Mouse (Mus musculus) hindbrain, embryonic 12.5 days (tissue): ENCODE measurements around the gene Nt5m. TPM values are rescaled to one million over a fixed set of nuclear protein-coding genes. Genes with fewer than 3 reads are reported as not detected.
A peak's percentile ranks its signal among the peaks of the same experiment; 100 is the strongest.
"Not testable (repeated sequence)": the region's sequence is repeated elsewhere in the genome, so short reads cannot be mapped to it uniquely, and the experiment has no call there.

Source experiments
- ATAC-seq: fragments of 200-750 bp; cut with Nextera tagmentation; 2 replicates; pipeline ENCODE4 v1.8.0; 2017; ENCODE audit warnings: moderate TSS enrichment; ENCODE audit not compliant: low FRiP score
- H3K27ac ChIP-seq: fragments of 300-500 bp; sonication (generic); 2 replicates; pipeline ENCODE4 v1.5.1; 2016; ENCODE audit warnings: mild to moderate bottlenecking
- H3K27me3 ChIP-seq: fragments of 300-500 bp; sonication (generic); 2 replicates; pipeline ENCODE4 v1.6.1; 2016; ENCODE audit warnings: mild to moderate bottlenecking
- H3K36me3 ChIP-seq: fragments of 300-500 bp; sonication (generic); 2 replicates; pipeline ENCODE4 v1.6.1; 2016; ENCODE audit warnings: mild to moderate bottlenecking
- H3K4me1 ChIP-seq: fragments of 300-500 bp; sonication (generic); 2 replicates; pipeline ENCODE4 v1.6.1; 2016
- H3K4me2 ChIP-seq: fragments of 300-500 bp; sonication (generic); replicated peaks from 2 replicates; pipeline ENCODE4 v1.6.1; 2016; ENCODE audit warnings: mild to moderate bottlenecking
- H3K4me3 ChIP-seq: fragments of 300-500 bp; sonication (generic); 2 replicates; pipeline ENCODE4 v1.5.1; 2016; ENCODE audit warnings: mild to moderate bottlenecking
- H3K9ac ChIP-seq: fragments of 300-500 bp; sonication (generic); 2 replicates; pipeline ENCODE4 v1.6.1; 2016; ENCODE audit warnings: mild to moderate bottlenecking, moderate library complexity
- H3K9me3 ChIP-seq: fragments of 300-500 bp; sonication (generic); replicated peaks from 2 replicates; pipeline ENCODE4 v1.6.1; 2016; ENCODE audit warnings: mild to moderate bottlenecking
- WGBS: fragments of 180-500 bp; shearing (Covaris S2); methylation state at CpG from one replicate; pipeline ENCODE4 v1.1.7; 2016; 5-methylcytosine and 5-hydroxymethylcytosine counted together
- polyA plus RNA-seq: library from polyadenylated mRNA; unstranded; fragments of >200 nt; fragmentation: Nextera tagmentation; extraction: Ambion mirVana; gene quantifications from 2 replicates; pipeline ENCODE4 v1.2.1, GENCODE M21; 2016

The Nt5m gene
- polyA plus RNA-seq, 1 experiment from 2014 or later: 44.1 TPM

GRCm38 (mm10) chr11:59810480-59811158 lies 28.6 kb upstream of the Nt5m start:
- H3K36me3 ChIP-seq: peaks cover 23% of the 10 kb centered on the region
- peak overlapping the region; percentile 85; the same call in 1 of the 2 replicates for H3K9ac ChIP-seq
- H3K9me3 ChIP-seq: no peaks in the 10 kb centered on the region
- peak overlapping the region; percentile 97 for H3K27ac ChIP-seq
- H3K4me1 ChIP-seq: peaks cover 9% of the 10 kb centered on the region
- H3K4me2 ChIP-seq: peak overlapping the region; percentile 85
- 65% methylated on average over 14 of the region's 14 CpGs for WGBS
- ATAC-seq: no peak
- H3K27me3 ChIP-seq: no peaks in the 10 kb centered on the region
- peak overlapping the region; percentile 78 for H3K4me3 ChIP-seq

- no peak overlapping the region for H3K27ac ChIP-seq
- WGBS: 72% methylated on average over 4 of the region's 4 CpGs
Observed at GRCm38 (mm10) chr11:59811211-59811610, 28.0 kb upstream of the Nt5m start.

GRCm38 (mm10) chr11:59813276-59813675 lies 26.0 kb upstream of the Nt5m start:
- H3K9me3 ChIP-seq: no peaks in the 10 kb centered on the region
- no peaks in the 10 kb centered on the region for H3K27me3 ChIP-seq
- no peak overlapping the region for H3K9ac ChIP-seq
- peaks cover 27% of the 10 kb centered on the region for H3K36me3 ChIP-seq
- H3K4me3 ChIP-seq: no peak overlapping the region
- WGBS: 75% methylated on average over 3 of the region's 3 CpGs
- H3K4me2 ChIP-seq: no peak overlapping the region
- peaks cover 9% of the 10 kb centered on the region for H3K4me1 ChIP-seq
- no peak overlapping the region for H3K27ac ChIP-seq
- ATAC-seq: no peak

More at GRCm38 (mm10) chr11:59811211-59811610, 28.0 kb upstream of the Nt5m start:
- Histone ChIP-seq H3K9ac (no peak overlapping the region), H3K27me3 (no peaks in the 10 kb centered on the region), H3K4me1 (peaks cover 9% of the 10 kb centered on the region), H3K4me2 (no peak overlapping the region), H3K4me3 (no peak overlapping the region), H3K9me3 (no peaks in the 10 kb centered on the region), H3K36me3 (peaks cover 24% of the 10 kb centered on the region)
- no peak for ATAC-seq

GRCm38 (mm10) chr11:59814311-59814710 lies 24.9 kb upstream of the Nt5m start:
- WGBS: 78% methylated on average over 1 of the region's 1 CpGs
- H3K4me3 ChIP-seq: no peak overlapping the region
- H3K9ac ChIP-seq: no peak overlapping the region
- H3K9me3 ChIP-seq: no peaks in the 10 kb centered on the region
- no peaks in the 10 kb centered on the region for H3K4me1 ChIP-seq
- H3K36me3 ChIP-seq: peaks cover 38% of the 10 kb centered on the region
- H3K27me3 ChIP-seq: no peaks in the 10 kb centered on the region
- no peak overlapping the region for H3K27ac ChIP-seq
- no peak overlapping the region for H3K4me2 ChIP-seq
- ATAC-seq: no peak

- Histone ChIP-seq H3K9ac (no peak overlapping the region), H3K27ac (no peak overlapping the region), H3K4me1 (no peaks in the 10 kb centered on the region), H3K27me3 (no peaks in the 10 kb centered on the region), H3K9me3 (no peaks in the 10 kb centered on the region), H3K36me3 (peaks cover 43% of the 10 kb centered on the region), H3K4me2 (no peak overlapping the region), H3K4me3 (no peak overlapping the region)
- 90% methylated on average over 6 of the region's 6 CpGs for WGBS
- ATAC-seq: no peak
Observed at GRCm38 (mm10) chr11:59814936-59815335, 24.3 kb upstream of the Nt5m start.

- H3K27me3 ChIP-seq: no peaks in the 10 kb centered on the region
- H3K27ac ChIP-seq: no peak overlapping the region
- no peaks in the 10 kb centered on the region for H3K9me3 ChIP-seq
- ATAC-seq: no peak
- WGBS: 87% methylated on average over 6 of the region's 6 CpGs
- peaks cover 49% of the 10 kb centered on the region for H3K36me3 ChIP-seq
- H3K4me3 ChIP-seq: no peak overlapping the region
- no peak overlapping the region for H3K4me2 ChIP-seq
- no peak overlapping the region for H3K9ac ChIP-seq
- no peaks in the 10 kb centered on the region for H3K4me1 ChIP-seq
Observed at GRCm38 (mm10) chr11:59815482-59816065, 23.7 kb upstream of the Nt5m start.

- H3K27me3 ChIP-seq: no peaks in the 10 kb centered on the region
- H3K4me2 ChIP-seq: no peak overlapping the region
- ATAC-seq: no peak
- 99% methylated on average over 3 of the region's 3 CpGs for WGBS
- H3K9ac ChIP-seq: no peak overlapping the region
- no peaks in the 10 kb centered on the region for H3K9me3 ChIP-seq
- H3K4me3 ChIP-seq: no peak overlapping the region
- H3K27ac ChIP-seq: no peak overlapping the region
- H3K4me1 ChIP-seq: no peaks in the 10 kb centered on the region
- peaks cover 71% of the 10 kb centered on the region for H3K36me3 ChIP-seq
Observed at GRCm38 (mm10) chr11:59817916-59818315, 21.3 kb upstream of the Nt5m start.

- no peaks in the 10 kb centered on the region for H3K4me1 ChIP-seq
- H3K4me2 ChIP-seq: no peak overlapping the region
- H3K36me3 ChIP-seq: peaks cover 96% of the 10 kb centered on the region
- H3K27ac ChIP-seq: no peak overlapping the region
- 90% methylated on average over 3 of the region's 3 CpGs for WGBS
- H3K9me3 ChIP-seq: no peaks in the 10 kb centered on the region
- ATAC-seq: no peak
- no peaks in the 10 kb centered on the region for H3K27me3 ChIP-seq
- no peak overlapping the region for H3K9ac ChIP-seq
- no peak overlapping the region for H3K4me3 ChIP-seq
Observed at GRCm38 (mm10) chr11:59821625-59822024, 17.6 kb upstream of the Nt5m start.

GRCm38 (mm10) chr11:59837789-59838188 lies 1.5 kb upstream of the Nt5m start:
- peak overlapping the region; percentile 59; the same call in 1 of the 2 replicates for H3K4me2 ChIP-seq

GRCm38 (mm10) chr11:59838426-59838825 lies 821 bp upstream of the Nt5m start:
- Histone ChIP-seq H3K4me1 (peaks cover 16% of the 10 kb centered on the region), H3K4me3 (peak overlapping the region; percentile 89), H3K27me3 (no peaks in the 10 kb centered on the region), H3K27ac (no peak overlapping the region), H3K9me3 (no peaks in the 10 kb centered on the region), H3K9ac (peak overlapping the region; percentile 91), H3K4me2 (peak overlapping the region; percentile 59), H3K36me3 (peaks cover 25% of the 10 kb centered on the region)
- WGBS: 67% methylated on average over 4 of the region's 4 CpGs
- ATAC-seq: no peak

More at GRCm38 (mm10) chr11:59837789-59838188, 1.5 kb upstream of the Nt5m start:
- not testable (repeated sequence) for H3K27ac ChIP-seq, H3K27me3 ChIP-seq, H3K9ac ChIP-seq, ATAC-seq, H3K4me3 ChIP-seq, H3K9me3 ChIP-seq
- no CpG with 5 or more reads among the region's 1 CpGs for WGBS
- Histone ChIP-seq H3K4me1 (peaks cover 16% of the 10 kb centered on the region), H3K36me3 (peaks cover 29% of the 10 kb centered on the region)

GRCm38 (mm10) chr11:59839459-59840126 lies 346 bp downstream of the Nt5m start, which contains the start of gene Cops3:
Gene Cops3, minus strand, starts transcription at chr11:59839838.
- H3K36me3 ChIP-seq: peaks cover 19% of the 10 kb centered on the region
- H3K4me2 ChIP-seq: peak within 1 kb of the TSS; percentile 59
- ATAC-seq: peak; percentile 97
- peak within 1 kb of the TSS; percentile 91 for H3K9ac ChIP-seq
- H3K4me1 ChIP-seq: peaks cover 16% of the 10 kb centered on the region
- under 1% methylated on average over 43 of the region's 43 CpGs for whole genome bisulfite sequencing
- H3K4me3 ChIP-seq: peak within 1 kb of the TSS; percentile 89
- no peaks in the 10 kb centered on the region for H3K9me3 ChIP-seq
- no peaks in the 10 kb centered on the region for H3K27me3 ChIP-seq
- H3K27ac ChIP-seq: peak within 1 kb of the TSS; percentile 97

- H3K27ac ChIP-seq: no peak overlapping the region
- no peak overlapping the region for H3K4me2 ChIP-seq
- ATAC-seq: no peak
- H3K27me3 ChIP-seq: no peaks in the 10 kb centered on the region
- no peaks in the 10 kb centered on the region for H3K36me3 ChIP-seq
- peaks cover 7% of the 10 kb centered on the region for H3K4me1 ChIP-seq
- H3K9me3 ChIP-seq: no peaks in the 10 kb centered on the region
- 96% methylated on average over 11 of the region's 11 CpGs for WGBS
- H3K4me3 ChIP-seq: no peak overlapping the region
- no peak overlapping the region for H3K9ac ChIP-seq
Observed at GRCm38 (mm10) chr11:59846311-59846710, 7.1 kb downstream of the Nt5m start.
